In genomic region chr10:21777103-21777502, GRCm38 (mm10) we compare ENCODE assay signal across 30 mouse cellular contexts.
DNase-seq lines count a peak whose midpoint lies in the region; ATAC-seq and TF ChIP-seq lines count a peak whose summit lies in the region.
"Had no signal": no experiment of that assay in that cellular context is flagged by ENCODE, and none has a peak within 500 bp of the region (broad histone marks: within the 10 kb centered on the region; RNA-seq: fewer than 3 reads in every experiment).

No protein-coding gene starts in this region.

- H3K4me1 ChIP-seq in midbrain, embryonic 15.5 days = peaks cover 12% of the 10 kb centered on the region
- H3K4me1 ChIP-seq in midbrain, embryonic 13.5 days (replicated peaks) = peaks cover 15% of the 10 kb centered on the region
- no peaks in the 10 kb centered on the region for H3K4me1 ChIP-seq in ES-Bruce4 (ENCODE audit: control insufficient read depth, insufficient read depth, low read length)
- H3K4me1 ChIP-seq in hindbrain, embryonic 16.5 days (ENCODE audit: control insufficient read depth, insufficient read depth, low read depth, low read length) = no peaks in the 10 kb centered on the region
- H3K4me1 ChIP-seq: embryonic facial prominence, embryonic 12.5 days; forebrain, embryonic 13.5 days; heart, embryonic 15.5 days; intestine, embryonic 15.5 days had no signal

- H3K27ac ChIP-seq in midbrain, embryonic 15.5 days = no peak overlapping the region
- no peak overlapping the region for H3K27ac ChIP-seq in midbrain, embryonic 13.5 days
- H3K27ac ChIP-seq in ES-Bruce4 (ENCODE audit: insufficient read depth, low read length) = peak overlapping the region; percentile 48
- no peak overlapping the region for H3K27ac ChIP-seq in hindbrain, embryonic 16.5 days (ENCODE audit: low read depth, low read length)
- H3K27ac ChIP-seq: embryonic facial prominence, embryonic 12.5 days; forebrain, embryonic 13.5 days; heart, embryonic 15.5 days; hindbrain, embryonic 14.5 days; intestine, embryonic 15.5 days; layer of hippocampus, adult 2 months; limb, embryonic 13.5 days; liver, embryonic 13.5 days; neural tube, embryonic 12.5 days had no signal

- H3K4me2 ChIP-seq in midbrain, embryonic 15.5 days = no peak overlapping the region
- H3K4me2 ChIP-seq in midbrain, embryonic 13.5 days (replicated peaks) = no peak overlapping the region
- no peak overlapping the region for H3K4me2 ChIP-seq in hindbrain, embryonic 16.5 days (ENCODE audit: low read length)
- H3K4me2 ChIP-seq: embryonic facial prominence, embryonic 12.5 days; forebrain, embryonic 13.5 days; heart, embryonic 15.5 days; hindbrain, embryonic 14.5 days; intestine, embryonic 15.5 days; limb, embryonic 13.5 days; liver, embryonic 13.5 days; lung, embryonic 14.5 days; neural tube, embryonic 12.5 days had no signal

- TF ChIP-seq CTCF in ES-Bruce4 (IDR thresholded peaks at IDR 0.05; ENCODE audit: low read depth, low read length) = no peak

- no peak for TF ChIP-seq EP300 in ES-Bruce4 (IDR thresholded peaks at IDR 0.05; ENCODE audit: insufficient read depth, low read depth, low read length)

- H3K27me3 ChIP-seq in midbrain, embryonic 15.5 days (replicated peaks) = no peaks in the 10 kb centered on the region
- no peaks in the 10 kb centered on the region for H3K27me3 ChIP-seq in midbrain, embryonic 13.5 days
- no peaks in the 10 kb centered on the region for H3K27me3 ChIP-seq in ES-Bruce4 (ENCODE audit: control insufficient read depth, insufficient read depth, low read length, poor library complexity, severe bottlenecking)
- H3K27me3 ChIP-seq in hindbrain, embryonic 16.5 days (replicated peaks; ENCODE audit: control insufficient read depth, insufficient read depth, low read length) = no peaks in the 10 kb centered on the region
- H3K27me3 ChIP-seq: embryonic facial prominence, embryonic 12.5 days; forebrain, embryonic 13.5 days; heart, embryonic 15.5 days; intestine, embryonic 15.5 days; limb, embryonic 13.5 days; liver, embryonic 13.5 days; neural tube, embryonic 12.5 days had no signal

- no peak for DNase-seq in urinary bladder, postnatal 25 days (ENCODE audit: low spot score)
- no peak for DNase-seq in adrenal gland, adult 18-20 months (ENCODE audit: low spot score in 2 of 2)
- DNase-seq: adrenal gland, postnatal 10 days; cerebellum, adult 18-20 months; cerebellum, postnatal 14 days; gastrocnemius, postnatal 36 days; heart, postnatal 4 days; kidney, adult 9 months; kidney, postnatal 25 days; lung, embryonic 14.5 days; retina, postnatal 1 day; right cerebral cortex, postnatal 25 days; spleen, adult 18-20 months had no signal

- no peaks in the 10 kb centered on the region for H3K9me3 ChIP-seq in midbrain, embryonic 15.5 days
- H3K9me3 ChIP-seq in midbrain, embryonic 13.5 days = no peaks in the 10 kb centered on the region
- H3K9me3 ChIP-seq in ES-Bruce4 (replicated peaks; ENCODE audit: control insufficient read depth, insufficient read depth, low read length, poor library complexity, severe bottlenecking) = no peaks in the 10 kb centered on the region
- no peaks in the 10 kb centered on the region for H3K9me3 ChIP-seq in hindbrain, embryonic 16.5 days (ENCODE audit: control insufficient read depth, low read length)
- H3K9me3 ChIP-seq: embryonic facial prominence, embryonic 12.5 days; forebrain, embryonic 13.5 days; heart, embryonic 15.5 days; intestine, embryonic 15.5 days; limb, embryonic 13.5 days; liver, embryonic 13.5 days; neural tube, embryonic 12.5 days had no signal

- TF ChIP-seq POLR2A in ES-Bruce4 (IDR thresholded peaks at IDR 0.05; ENCODE audit: insufficient read depth, low read length) = no peak

- no peak overlapping the region for H3K4me3 ChIP-seq in midbrain, embryonic 15.5 days
- H3K4me3 ChIP-seq in midbrain, embryonic 13.5 days (replicated peaks) = no peak overlapping the region
- no peak overlapping the region for H3K4me3 ChIP-seq in ES-Bruce4 (ENCODE audit: low read depth, low read length)
- no peak overlapping the region for H3K4me3 ChIP-seq in hindbrain, embryonic 16.5 days (ENCODE audit: low read length)
- H3K4me3 ChIP-seq: embryonic facial prominence, embryonic 12.5 days; erythroblast, embryonic 14.5 days; forebrain, embryonic 13.5 days; heart, embryonic 15.5 days; intestine, embryonic 15.5 days; layer of hippocampus, adult 2 months; limb, embryonic 13.5 days; liver, embryonic 13.5 days; neural tube, embryonic 12.5 days had no signal

- ATAC-seq in midbrain, embryonic 15.5 days (replicated peaks) = 0 out of 2 replicates have a peak, but pooled peaks have one; percentile 30
- ATAC-seq in midbrain, embryonic 13.5 days = no peak
- ATAC-seq in megakaryocyte, adult 5-6 weeks (ENCODE audit: poor library complexity, severe bottlenecking) = peak; percentile 93
- ATAC-seq in hindbrain, embryonic 16.5 days = no peak
- ATAC-seq: activated CD4-positive, CD25-positive, alpha-beta regulatory T cell, adult 4 months; CD4-positive, CD25-positive, alpha-beta regulatory T cell, adult 4 months; forebrain, embryonic 13.5 days; intestine, embryonic 15.5 days had no signal

- no peak overlapping the region for H3K9ac ChIP-seq in midbrain, embryonic 15.5 days
- no peak overlapping the region for H3K9ac ChIP-seq in midbrain, embryonic 13.5 days (replicated peaks)
- peak overlapping the region; percentile 37 for H3K9ac ChIP-seq in ES-Bruce4 (ENCODE audit: low read depth, poor library complexity, severe bottlenecking)
- no peak overlapping the region for H3K9ac ChIP-seq in hindbrain, embryonic 16.5 days (ENCODE audit: low read depth, low read length)
- H3K9ac ChIP-seq: embryonic facial prominence, embryonic 12.5 days; forebrain, embryonic 13.5 days; heart, embryonic 15.5 days; hindbrain, embryonic 14.5 days; intestine, embryonic 15.5 days; limb, embryonic 13.5 days; liver, embryonic 13.5 days; lung, embryonic 14.5 days; neural tube, embryonic 12.5 days had no signal

- no peaks in the 10 kb centered on the region for H3K36me3 ChIP-seq in midbrain, embryonic 15.5 days (replicated peaks)
- no peaks in the 10 kb centered on the region for H3K36me3 ChIP-seq in midbrain, embryonic 13.5 days
- H3K36me3 ChIP-seq in ES-Bruce4 (ENCODE audit: control insufficient read depth, insufficient read depth, low read length, poor library complexity, severe bottlenecking) = no peaks in the 10 kb centered on the region
- H3K36me3 ChIP-seq in hindbrain, embryonic 16.5 days (ENCODE audit: control insufficient read depth, insufficient read depth, low read length) = no peaks in the 10 kb centered on the region
- H3K36me3 ChIP-seq: embryonic facial prominence, embryonic 12.5 days; heart, embryonic 15.5 days; intestine, embryonic 15.5 days; limb, embryonic 13.5 days; liver, embryonic 13.5 days; neural tube, embryonic 12.5 days had no signal

- 88% methylated on average over 3 of the region's 3 CpGs for WGBS in midbrain, embryonic 15.5 days
- WGBS in midbrain, embryonic 13.5 days = 94% methylated on average over 3 of the region's 3 CpGs
- WGBS in hindbrain, embryonic 16.5 days = 92% methylated on average over 3 of the region's 3 CpGs

Comparison
In these comparisons a context has a peak if more than half of its experiments do, and no peak if none do; other contexts are left out.
1. ATAC-seq: peak in midbrain, embryonic 15.5 days (single experiment) and megakaryocyte, adult 5-6 weeks (single experiment); none in midbrain, embryonic 13.5 days (single experiment) and hindbrain, embryonic 16.5 days (single experiment).